Mouse (Mus musculus) lung, adult 18-20 months (tissue): Measurements from ENCODE around the gene 4930430A15Rik.

Source experiments
- DNase-seq, 2 experiments: peaks; one replicate each; pipeline ENCODE4 v3.0.0; 2022; ENCODE audit warnings: mixed read lengths in 2 of 2

The 4930430A15Rik gene

DNA sequence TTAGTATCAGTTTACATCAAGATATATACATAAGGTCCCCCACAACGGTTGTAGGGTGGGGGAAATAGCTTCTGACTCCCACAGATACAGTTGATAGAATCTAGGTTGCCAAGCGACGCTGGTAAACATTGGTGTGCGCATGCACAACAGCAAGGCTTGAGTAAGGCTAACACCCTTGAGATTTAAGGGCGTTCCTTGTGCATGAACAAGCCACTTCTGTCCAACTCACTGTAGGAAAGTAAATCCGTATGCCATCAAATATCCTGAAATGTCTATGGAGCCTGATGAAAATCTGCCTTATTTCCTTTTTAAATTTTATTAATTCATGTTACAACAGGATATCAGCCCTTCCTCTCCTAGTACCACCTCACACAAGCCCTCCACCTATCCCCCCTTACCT is at the start of gene 4930430A15Rik:
TSS of gene 4930430A15Rik (minus strand) at position 101 of the 400 bp plus-strand sequence.
- DNase-seq, result no peak

DNA sequence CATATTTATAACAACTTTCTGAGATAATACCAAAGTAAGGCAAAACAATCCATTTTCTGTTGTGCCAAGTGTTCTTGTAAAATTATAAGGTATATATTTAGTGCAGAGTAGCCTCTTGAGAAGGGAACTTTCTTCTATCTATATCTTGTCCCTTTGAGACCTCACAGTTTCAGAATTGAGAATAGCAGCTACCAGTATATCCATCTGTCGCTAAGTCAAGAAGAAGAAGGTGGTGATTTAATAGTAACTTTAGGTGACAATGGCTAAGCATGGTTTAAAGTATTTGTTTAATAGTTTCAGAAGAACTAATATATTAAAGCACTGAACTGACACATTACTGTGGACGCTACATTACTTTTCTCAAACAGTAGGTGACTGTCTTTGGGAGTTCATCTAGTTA is 44.6 kb upstream of the 4930430A15Rik start, which contains the start of gene Olfr1277:
TSS of gene Olfr1277 (minus strand) at position 101 of the 400 bp plus-strand sequence.
- no peak for DNase-seq

DNA sequence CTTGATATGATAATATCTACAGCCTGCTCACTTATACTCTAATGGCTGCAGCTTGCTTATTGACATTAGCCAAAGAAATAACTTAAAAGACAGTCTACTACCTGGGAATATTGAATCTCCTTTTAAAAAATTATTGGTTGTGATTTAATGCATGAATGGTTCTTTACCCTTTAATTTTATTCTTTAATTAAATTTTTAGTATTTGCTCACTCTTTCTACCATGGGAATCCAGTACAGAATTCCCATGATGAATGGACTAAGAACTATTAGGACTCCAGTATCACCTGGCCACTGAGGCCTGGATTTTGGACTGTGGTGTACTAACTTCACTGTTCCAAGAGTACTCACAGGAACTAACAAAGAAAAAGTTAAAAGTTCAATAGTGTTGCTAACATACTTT is 24.8 kb upstream of the 4930430A15Rik start, which contains the start of gene Olfr1276:
TSS of gene Olfr1276 (plus strand) at position 301 of the 400 bp plus-strand sequence.
- DNase-seq, result no peak

DNA sequence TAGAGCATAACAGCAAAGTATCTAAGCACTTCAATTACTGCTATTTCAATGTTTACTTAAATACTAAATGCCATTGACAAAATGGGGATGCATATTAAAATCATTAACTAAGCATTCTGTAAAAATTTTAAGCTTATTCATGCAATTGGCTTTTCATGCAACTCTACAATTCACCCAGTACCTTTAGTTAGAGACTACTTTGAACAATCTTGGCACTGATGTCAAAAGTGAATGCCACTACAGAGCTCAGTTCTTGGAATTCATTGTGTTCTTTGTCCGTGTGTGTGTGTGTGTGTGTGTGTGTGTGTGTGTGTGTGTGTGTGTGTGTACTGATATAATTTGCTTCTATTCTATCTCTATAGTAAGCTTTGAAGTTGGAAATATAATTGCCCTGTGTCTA is 5.8 kb upstream of the 4930430A15Rik start, which contains the start of gene Olfr1275:
TSS of gene Olfr1275 (minus strand) at position 101 of the 400 bp plus-strand sequence.
- no peak for DNase-seq

DNA sequence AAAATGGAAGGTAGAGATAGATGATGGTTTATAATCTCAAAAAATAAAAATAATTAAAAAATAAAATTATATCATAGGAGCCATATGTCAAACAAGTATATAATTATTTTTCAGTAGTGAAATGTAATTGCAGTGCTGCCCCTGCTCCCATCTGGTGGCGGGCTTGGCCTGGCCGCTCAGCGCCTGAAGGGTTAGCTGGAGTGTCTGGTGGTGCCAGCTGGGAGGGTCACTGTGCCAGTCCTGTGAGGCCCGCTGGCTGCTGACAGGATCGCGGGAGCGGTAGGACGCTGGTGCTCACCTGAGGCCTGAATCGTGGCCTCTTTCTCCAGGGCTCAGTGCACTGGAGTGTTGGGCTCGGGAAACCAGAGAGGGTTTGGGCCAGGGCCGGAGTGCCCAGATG is 47.3 kb downstream of the 4930430A15Rik start:
- DNase-seq, result no peak

DNA sequence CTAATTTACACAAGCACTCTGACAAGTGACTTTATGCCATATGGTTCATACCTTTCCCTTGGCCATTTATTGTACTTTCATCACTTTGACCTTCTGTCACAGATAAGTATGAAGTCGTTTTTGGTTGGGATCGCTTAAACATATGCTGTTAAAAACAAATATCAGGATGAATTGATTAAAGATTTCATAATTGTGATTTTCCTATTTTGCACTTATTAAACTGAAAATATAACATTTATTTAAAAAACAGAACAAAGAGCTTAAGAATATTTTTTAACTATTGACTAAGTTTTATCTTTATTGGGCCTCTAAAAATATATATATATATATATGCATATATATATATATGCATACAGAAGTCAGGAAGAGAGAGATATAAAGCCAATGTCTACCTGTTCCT is 76.6 kb downstream of the 4930430A15Rik start, which contains the start of gene Gm15130:
TSS of gene Gm15130 (minus strand) at position 101 of the 400 bp plus-strand sequence.
- no peak for DNase-seq

DNA sequence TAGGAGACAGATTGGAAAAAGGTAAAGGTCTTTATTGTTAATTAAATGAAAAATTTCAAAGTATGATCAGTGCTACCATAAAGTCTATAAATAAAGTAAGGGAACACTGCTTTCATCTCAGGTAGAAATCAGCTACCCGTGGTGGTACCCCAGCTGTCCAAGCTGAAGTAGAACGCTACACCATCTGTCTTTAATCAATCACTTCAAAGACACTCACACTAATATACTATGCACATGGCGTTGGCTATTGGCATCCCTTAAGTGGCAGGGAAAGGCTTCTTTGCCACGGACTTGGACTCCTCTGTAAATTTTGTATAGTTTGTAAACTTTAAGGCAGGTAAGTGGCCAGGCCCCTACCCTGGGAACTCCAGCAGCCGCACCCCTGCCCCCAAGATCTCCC is 93.7 kb downstream of the 4930430A15Rik start:
- no peak for DNase-seq
